In genomic region chr2:36108615-36109014, GRCm38 (mm10) we compare ENCODE assay signal across 23 mouse cellular contexts. TPM values are rescaled to one million over a fixed set of nuclear protein-coding genes. Genes with fewer than 3 reads are reported as not detected.
"Had no signal": no experiment of that assay in that cellular context is flagged by ENCODE, and none has a peak within 500 bp of the region (broad histone marks: within the 10 kb centered on the region; RNA-seq: fewer than 3 reads in every experiment).

No protein-coding gene starts in this region.

- H3K4me2 ChIP-seq: lung, embryonic 14.5 days; midbrain, embryonic 12.5 days; neural tube, embryonic 13.5 days; neural tube, embryonic 15.5 days had no signal

- H3K9ac ChIP-seq: lung, embryonic 14.5 days; midbrain, embryonic 12.5 days; neural tube, embryonic 13.5 days; neural tube, embryonic 15.5 days had no signal

- H3K36me3 ChIP-seq: midbrain, embryonic 10.5 days; midbrain, embryonic 12.5 days; neural tube, embryonic 13.5 days; neural tube, embryonic 15.5 days had no signal

- H3K9me3 ChIP-seq: midbrain, embryonic 10.5 days; midbrain, embryonic 12.5 days; neural tube, embryonic 13.5 days; neural tube, embryonic 15.5 days had no signal

- H3K4me3 ChIP-seq: midbrain, embryonic 10.5 days; midbrain, embryonic 12.5 days; myocyte; neural tube, embryonic 13.5 days; neural tube, embryonic 15.5 days had no signal

- DNase-seq: lung, embryonic 14.5 days; lung, postnatal 10 days; lung, postnatal 4 days; midbrain, embryonic 14.5 days; retina, postnatal 1 day; right cerebral cortex, adult 18-20 months; right cerebral cortex, postnatal 25 days; right cerebral cortex, postnatal 4 days; spleen, adult 18-20 months; thymus, adult 18-20 months; thymus, postnatal 14 days; thymus, postnatal 36 days had no signal

- H3K27ac ChIP-seq: midbrain, embryonic 10.5 days; midbrain, embryonic 12.5 days; neural tube, embryonic 13.5 days; neural tube, embryonic 15.5 days had no signal

- ATAC-seq: midbrain, embryonic 16.5 days had no signal

RNA-seq across cellular contexts. Expression of gene Lhx6, which starts 3.4 kb away (rescaled TPM):
- total RNA-seq: megakaryocyte, adult 5-6 weeks; megakaryocyte-erythroid progenitor cell, adult 5-6 weeks had no signal

RNA-seq across cellular contexts. Expression of gene Morn5, which starts 59.4 kb away (rescaled TPM):
- total RNA-seq: megakaryocyte, adult 5-6 weeks; megakaryocyte-erythroid progenitor cell, adult 5-6 weeks had no signal
- polyA plus RNA-seq: neural tube, embryonic 11.5 days; small intestine, adult 2 months; stomach, embryonic 14.5 days had no signal
